Mouse (Mus musculus) testis, adult 2 months (tissue): Measurements from ENCODE around the gene Nle1. TPM values are rescaled to one million over a fixed set of nuclear protein-coding genes. Genes with fewer than 3 reads are reported as not detected.

Experiments
- H3K27ac ChIP-seq: fragments of 200-500 bp; 2 replicates; pipeline ENCODE4 v1.5.1; 2012; ENCODE audit warnings: low read depth, low read length; ENCODE audit not compliant: control insufficient read depth, insufficient read depth
- H3K27me3 ChIP-seq: fragments of 200-500 bp; 2 replicates; pipeline ENCODE4 v1.6.1; 2012; ENCODE audit warnings: mild to moderate bottlenecking, low read length, moderate library complexity; ENCODE audit not compliant: control insufficient read depth, insufficient read depth
- H3K36me3 ChIP-seq: fragments of 200-500 bp; 2 replicates; pipeline ENCODE4 v1.6.1; 2012; ENCODE audit warnings: mild to moderate bottlenecking, low read length; ENCODE audit not compliant: control insufficient read depth, insufficient read depth
- H3K4me1 ChIP-seq: fragments of 200-500 bp; 2 replicates; pipeline ENCODE4 v1.6.1; 2012; ENCODE audit warnings: low read length; ENCODE audit not compliant: control insufficient read depth, insufficient read depth
- H3K4me3 ChIP-seq: fragments of 200-500 bp; 2 replicates; pipeline ENCODE4 v1.5.1; 2012; ENCODE audit warnings: low read depth, mild to moderate bottlenecking, low read length, moderate library complexity, mixed read lengths; ENCODE audit not compliant: control insufficient read depth
- CTCF ChIP-seq: fragments of 200-500 bp; IDR thresholded peaks from 2 replicates; pipeline ENCODE4 v1.5.1; 2012; ENCODE audit warnings: low read depth, mild to moderate bottlenecking, inconsistent platforms, low read length, moderate library complexity; ENCODE audit not compliant: control insufficient read depth, insufficient read depth, insufficient replicate concordance
- POLR2A ChIP-seq: fragments of 200-500 bp; IDR thresholded peaks from 2 replicates; pipeline ENCODE4 v1.6.1; 2012; ENCODE audit warnings: low read depth, mild to moderate bottlenecking, inconsistent platforms, low read length, moderate library complexity; ENCODE audit not compliant: control insufficient read depth
- polyA plus RNA-seq: library from polyadenylated mRNA; depleted of rRNA; stranded (reverse); fragments of >200 nt; gene quantifications from 2 replicates; pipeline ENCODE4 v1.2.3, GENCODE M21; 2012

The Nle1 gene
- polyA plus RNA-seq, 1 experiment: 9.7 TPM

GRCm38 (mm10) chr11:82866850-82867564 is 41.2 kb downstream of the Nle1 start:
- Histone ChIP-seq H3K4me1 (peaks cover 9% of the 10 kb centered on the region), H3K27ac (no peak overlapping the region), H3K36me3 (no peaks in the 10 kb centered on the region), H3K27me3 (no peaks in the 10 kb centered on the region), H3K4me3 (no peak overlapping the region)
- TF ChIP-seq POLR2A: no peak
- no peak for TF ChIP-seq CTCF

- Histone ChIP-seq H3K36me3 (no peaks in the 10 kb centered on the region), H3K27me3 (no peaks in the 10 kb centered on the region), H3K27ac (no peak overlapping the region), H3K4me3 (no peak overlapping the region), H3K4me1 (peaks cover 7% of the 10 kb centered on the region)
- TF ChIP-seq POLR2A (no peak), CTCF (no peak)
Measured at GRCm38 (mm10) chr11:82865957-82866356, 42.3 kb downstream of the Nle1 start.

GRCm38 (mm10) chr11:82863488-82863931 is 44.7 kb downstream of the Nle1 start:
- Histone ChIP-seq H3K27me3 (no peaks in the 10 kb centered on the region), H3K4me3 (no peak overlapping the region), H3K27ac (no peak overlapping the region), H3K36me3 (no peaks in the 10 kb centered on the region), H3K4me1 (no peaks in the 10 kb centered on the region)
- no peak for TF ChIP-seq POLR2A
- no peak for TF ChIP-seq CTCF

GRCm38 (mm10) chr11:82863059-82863458 is 45.2 kb downstream of the Nle1 start:
- H3K27me3 ChIP-seq: no peaks in the 10 kb centered on the region
- TF ChIP-seq POLR2A (no peak), CTCF (no peak)
- no peak overlapping the region for H3K4me3 ChIP-seq
- no peaks in the 10 kb centered on the region for H3K4me1 ChIP-seq
- H3K36me3 ChIP-seq: no peaks in the 10 kb centered on the region
- H3K27ac ChIP-seq: no peak overlapping the region

- H3K4me1 ChIP-seq: no peaks in the 10 kb centered on the region
- no peak overlapping the region for H3K4me3 ChIP-seq
- H3K27me3 ChIP-seq: no peaks in the 10 kb centered on the region
- no peaks in the 10 kb centered on the region for H3K36me3 ChIP-seq
- H3K27ac ChIP-seq: no peak overlapping the region
- TF ChIP-seq CTCF: no peak
- no peak for TF ChIP-seq POLR2A
Measured at GRCm38 (mm10) chr11:82862638-82863037, 45.6 kb downstream of the Nle1 start.

GRCm38 (mm10) chr11:82861558-82861957 is 46.7 kb downstream of the Nle1 start:
- H3K27ac ChIP-seq: no peak overlapping the region
- no peak overlapping the region for H3K4me3 ChIP-seq
- no peaks in the 10 kb centered on the region for H3K4me1 ChIP-seq
- no peaks in the 10 kb centered on the region for H3K36me3 ChIP-seq
- TF ChIP-seq CTCF: no peak
- TF ChIP-seq POLR2A: no peak
- H3K27me3 ChIP-seq: no peaks in the 10 kb centered on the region

GRCm38 (mm10) chr11:82860759-82861158 is 47.5 kb downstream of the Nle1 start:
- H3K27me3 ChIP-seq: no peaks in the 10 kb centered on the region
- TF ChIP-seq CTCF: no peak
- no peak for TF ChIP-seq POLR2A
- no peaks in the 10 kb centered on the region for H3K36me3 ChIP-seq
- H3K4me1 ChIP-seq: no peaks in the 10 kb centered on the region; the same call in 1 of the 2 replicates
- no peak overlapping the region for H3K27ac ChIP-seq
- H3K4me3 ChIP-seq: no peak overlapping the region

- Histone ChIP-seq H3K27ac (no peak overlapping the region), H3K36me3 (no peaks in the 10 kb centered on the region), H3K4me1 (no peaks in the 10 kb centered on the region; the same call in 1 of the 2 replicates), H3K27me3 (no peaks in the 10 kb centered on the region), H3K4me3 (no peak overlapping the region)
- no peak for TF ChIP-seq POLR2A
Measured at GRCm38 (mm10) chr11:82857307-82857848, 50.8 kb downstream of the Nle1 start.
